Mouse (Mus musculus): ENCODE measurements at regions not wholly inside any gene's neighbourhood (a gene's known extent, or its start where the extent isn't known, plus 50 kb on each side); places are given as distances from the start of the nearest gene placed in this dataset.
A peak's percentile ranks its signal among the peaks of the same experiment; 100 is the strongest.

- peak overlapping the region; percentile 90 for H3K4me3 ChIP-seq (replicated peaks)
- TF ChIP-seq FLI1 (IDR thresholded peaks at IDR 0.05; ENCODE audit: low read length) (no peak), GATA1 (IDR thresholded peaks at IDR 0.05; ENCODE audit: borderline replicate concordance, low read length) (no peak)
- no peaks in the 10 kb centered on the region for H3K27me3 ChIP-seq (replicated peaks)
- peaks cover 6% of the 10 kb centered on the region; the same call in 1 of the 2 replicates for H3K9me3 ChIP-seq
- H3K4me1 ChIP-seq = peaks cover 33% of the 10 kb centered on the region
- no peaks in the 10 kb centered on the region for H3K36me3 ChIP-seq (replicated peaks; ENCODE audit: low read length)
Observed at GRCm38 (mm10) chr6:127240472-127241375, 88.7 kb upstream of the Ccnd2 start.

GRCm38 (mm10) chr6:127241693-127242425, 89.9 kb upstream of the Ccnd2 start:
- no peaks in the 10 kb centered on the region for H3K36me3 ChIP-seq (replicated peaks; ENCODE audit: low read length)
- no peak overlapping the region for H3K4me3 ChIP-seq (replicated peaks)
- TF ChIP-seq GATA1 (IDR thresholded peaks at IDR 0.05; ENCODE audit: borderline replicate concordance, low read length) = no peak
- no peak for TF ChIP-seq FLI1 (IDR thresholded peaks at IDR 0.05; ENCODE audit: low read length)
- peaks cover 6% of the 10 kb centered on the region; the same call in 1 of the 2 replicates for H3K9me3 ChIP-seq
- peaks cover 40% of the 10 kb centered on the region for H3K4me1 ChIP-seq
- no peaks in the 10 kb centered on the region for H3K27me3 ChIP-seq (replicated peaks)

- Histone ChIP-seq H3K4me1 (peaks cover 52% of the 10 kb centered on the region), H3K27me3 (replicated peaks) (no peaks in the 10 kb centered on the region), H3K36me3 (replicated peaks; ENCODE audit: low read length) (no peaks in the 10 kb centered on the region), H3K4me3 (replicated peaks) (no peak overlapping the region), H3K9me3 (peaks cover 6% of the 10 kb centered on the region; the same call in 1 of the 2 replicates)
- no peak for TF ChIP-seq FLI1 (IDR thresholded peaks at IDR 0.05; ENCODE audit: low read length)
- TF ChIP-seq GATA1 (IDR thresholded peaks at IDR 0.05; ENCODE audit: borderline replicate concordance, low read length) = no peak
Observed at GRCm38 (mm10) chr6:127243032-127243431, 91.0 kb upstream of the Ccnd2 start.

- Histone ChIP-seq H3K36me3 (replicated peaks; ENCODE audit: low read length) (no peaks in the 10 kb centered on the region), H3K27me3 (replicated peaks) (no peaks in the 10 kb centered on the region), H3K4me1 (peaks cover 59% of the 10 kb centered on the region), H3K9me3 (peaks cover 6% of the 10 kb centered on the region; the same call in 1 of the 2 replicates), H3K4me3 (replicated peaks) (peak overlapping the region; percentile 91)
- no peak for TF ChIP-seq FLI1 (IDR thresholded peaks at IDR 0.05; ENCODE audit: low read length)
- TF ChIP-seq GATA1 (IDR thresholded peaks at IDR 0.05; ENCODE audit: borderline replicate concordance, low read length) = no peak
Observed at GRCm38 (mm10) chr6:127245814-127246440, 93.9 kb upstream of the Ccnd2 start.

- Histone ChIP-seq H3K4me1 (peaks cover 63% of the 10 kb centered on the region), H3K36me3 (replicated peaks; ENCODE audit: low read length) (no peaks in the 10 kb centered on the region), H3K9me3 (peaks cover 6% of the 10 kb centered on the region; the same call in 1 of the 2 replicates), H3K27me3 (replicated peaks) (no peaks in the 10 kb centered on the region), H3K4me3 (replicated peaks) (peak overlapping the region; percentile 64)
- no peak for TF ChIP-seq GATA1 (IDR thresholded peaks at IDR 0.05; ENCODE audit: borderline replicate concordance, low read length)
- TF ChIP-seq FLI1 (IDR thresholded peaks at IDR 0.05; ENCODE audit: low read length) = no peak
Observed at GRCm38 (mm10) chr6:127246730-127247129, 94.7 kb upstream of the Ccnd2 start.

- Histone ChIP-seq H3K36me3 (replicated peaks; ENCODE audit: low read length) (no peaks in the 10 kb centered on the region), H3K9me3 (peaks cover 6% of the 10 kb centered on the region; the same call in 1 of the 2 replicates), H3K27me3 (replicated peaks) (no peaks in the 10 kb centered on the region), H3K4me1 (peaks cover 69% of the 10 kb centered on the region), H3K4me3 (replicated peaks) (no peak overlapping the region)
- TF ChIP-seq GATA1 (IDR thresholded peaks at IDR 0.05; ENCODE audit: borderline replicate concordance, low read length) (no peak), FLI1 (IDR thresholded peaks at IDR 0.05; ENCODE audit: low read length) (no peak)
Observed at GRCm38 (mm10) chr6:127247343-127247742, 95.3 kb upstream of the Ccnd2 start.

- TF ChIP-seq FLI1 (IDR thresholded peaks at IDR 0.05; ENCODE audit: low read length) = no peak
- no peak for TF ChIP-seq GATA1 (IDR thresholded peaks at IDR 0.05; ENCODE audit: borderline replicate concordance, low read length)
- H3K4me3 ChIP-seq (replicated peaks) = no peak overlapping the region
- peaks cover 90% of the 10 kb centered on the region for H3K4me1 ChIP-seq
- H3K36me3 ChIP-seq (replicated peaks; ENCODE audit: low read length) = no peaks in the 10 kb centered on the region
- no peaks in the 10 kb centered on the region for H3K9me3 ChIP-seq
- no peaks in the 10 kb centered on the region for H3K27me3 ChIP-seq (replicated peaks)
Observed at GRCm38 (mm10) chr6:127250181-127250873, 98.3 kb upstream of the Ccnd2 start.

GRCm38 (mm10) chr6:127250874-127251670, 99.1 kb upstream of the Ccnd2 start:
- Histone ChIP-seq H3K4me1 (peaks cover 85% of the 10 kb centered on the region), H3K36me3 (replicated peaks; ENCODE audit: low read length) (peaks cover 3% of the 10 kb centered on the region), H3K4me3 (replicated peaks) (peak overlapping the region; percentile 34), H3K9me3 (peaks cover 3% of the 10 kb centered on the region; the same call in 1 of the 2 replicates), H3K27me3 (replicated peaks) (no peaks in the 10 kb centered on the region)
- TF ChIP-seq FLI1 (IDR thresholded peaks at IDR 0.05; ENCODE audit: low read length) (no peak), GATA1 (IDR thresholded peaks at IDR 0.05; ENCODE audit: borderline replicate concordance, low read length) (no peak)

Data from megakaryocyte, embryonic 14.5 days (primary cell).